Mouse (Mus musculus) CH12.LX (cell line): ENCODE results near the gene Gm40193. TPM values are rescaled to one million over a fixed set of nuclear protein-coding genes. Genes with fewer than 3 reads are reported as not detected.

Experiments used
- DNase-seq: peaks from one replicate; pipeline ENCODE4 v3.0.0-alpha.2; 2013; ENCODE audit errors: extremely low read depth
- H3K27ac ChIP-seq: 2 replicates; pipeline ENCODE4 v1.5.1; 2012; ENCODE audit warnings: low read depth, mild to moderate bottlenecking, control low read depth, moderate library complexity; ENCODE audit not compliant: insufficient read depth
- H3K27me3 ChIP-seq: replicated peaks from 2 replicates; pipeline ENCODE3; 2012; ENCODE audit warnings: inconsistent platforms
- H3K36me3 ChIP-seq, 2 experiments: replicated peaks in 1 of 2; 2 replicates each; pipeline versions ENCODE3 to v1.6.1; 2012; ENCODE audit warnings: inconsistent platforms in 1 of 2, low read length in 1 of 2, mild to moderate bottlenecking in 1 of 2, mixed read lengths in 1 of 2, moderate library complexity in 1 of 2; ENCODE audit not compliant: control insufficient read depth in 1 of 2, insufficient read depth in 1 of 2
- H3K4me1 ChIP-seq, 2 experiments: 2 replicates each; pipeline ENCODE4 v1.6.1; 2012; ENCODE audit warnings: inconsistent platforms in 1 of 2, moderate library complexity in 1 of 2; ENCODE audit not compliant: insufficient read depth in 2 of 2, control insufficient read depth in 1 of 2
- H3K4me2 ChIP-seq: 2 replicates; pipeline ENCODE4 v1.6.1; 2012; ENCODE audit warnings: low read depth, mild to moderate bottlenecking, control low read depth; ENCODE audit not compliant: poor library complexity, insufficient read depth, severe bottlenecking
- H3K4me3 ChIP-seq, 3 experiments: fragments of 150-350 bp in 1 of 3; sonication (generic) in 1 of 3; replicated peaks in 1 of 3; 2 replicates each; pipeline versions ENCODE3 to v1.5.1; 2011 to 2012; ENCODE audit warnings: low read depth in 2 of 3, low read length in 2 of 3, mild to moderate bottlenecking in 2 of 3, moderate library complexity in 2 of 3, control low read depth in 1 of 3, improper control_type of control experiment in 1 of 3, inconsistent platforms in 1 of 3, mixed read lengths in 1 of 3; ENCODE audit not compliant: poor library complexity in 1 of 3
- H3K79me2 ChIP-seq: replicated peaks from 2 replicates; pipeline ENCODE4 v1.6.1; 2012; ENCODE audit warnings: mild to moderate bottlenecking, moderate library complexity; ENCODE audit not compliant: control insufficient read depth, poor library complexity, insufficient read depth, severe bottlenecking; ENCODE audit errors: extremely low read depth
- H3K9ac ChIP-seq: 2 replicates; pipeline ENCODE4 v1.6.1; 2012; ENCODE audit warnings: low read depth, mild to moderate bottlenecking, control low read depth, moderate library complexity; ENCODE audit not compliant: insufficient read depth
- H3K9me3 ChIP-seq: replicated peaks from 2 replicates; pipeline ENCODE3; 2012; ENCODE audit warnings: low read length, inconsistent platforms, mixed read lengths
- BHLHE40 ChIP-seq: IDR thresholded peaks from 2 replicates; pipeline ENCODE4 v1.6.1; 2011; ENCODE audit warnings: mild to moderate bottlenecking, low read depth, low read length, improper control_type of control experiment
- CHD2 ChIP-seq: IDR thresholded peaks from 2 replicates; pipeline ENCODE4 v1.6.1; 2011; ENCODE audit warnings: low read length, improper control_type of control experiment
- E2F4 ChIP-seq: IDR thresholded peaks from 2 replicates; pipeline ENCODE4 v1.6.1; 2011; ENCODE audit warnings: low read depth, low read length, improper control_type of control experiment; ENCODE audit not compliant: insufficient replicate concordance
- ELF1 ChIP-seq: IDR thresholded peaks from 2 replicates; pipeline ENCODE4 v1.6.1; 2014; ENCODE audit warnings: low read depth, mild to moderate bottlenecking, inconsistent platforms, low read length, improper control_type of control experiment
- EP300 ChIP-seq: IDR thresholded peaks from 2 replicates; pipeline ENCODE4 v1.6.1; 2011; ENCODE audit warnings: low read length, improper control_type of control experiment
- ETS1 ChIP-seq: conservative IDR thresholded peaks from 2 replicates; pipeline ENCODE4 v1.6.1; 2012; ENCODE audit warnings: low read depth, mild to moderate bottlenecking, inconsistent platforms, low read length, improper control_type of control experiment, moderate library complexity
- GABPA ChIP-seq: IDR thresholded peaks from 2 replicates; pipeline ENCODE4 v1.6.1; 2012; ENCODE audit warnings: low read depth, low read length, improper control_type of control experiment, inconsistent platforms; ENCODE audit not compliant: insufficient replicate concordance
- HCFC1 ChIP-seq: IDR thresholded peaks from 2 replicates; pipeline ENCODE4 v1.6.1; 2012; ENCODE audit warnings: low read depth, mild to moderate bottlenecking, inconsistent platforms, low read length, improper control_type of control experiment
- JUN ChIP-seq: IDR thresholded peaks from 2 replicates; pipeline ENCODE4 v1.6.1; 2011; ENCODE audit warnings: low read depth, mild to moderate bottlenecking, low read length, improper control_type of control experiment, moderate library complexity; ENCODE audit not compliant: insufficient read depth
- MAFK ChIP-seq: IDR thresholded peaks from 2 replicates; pipeline ENCODE4 v1.6.1; 2011; ENCODE audit warnings: low read length, improper control_type of control experiment; ENCODE audit not compliant: insufficient replicate concordance
- MAX ChIP-seq: IDR thresholded peaks from 2 replicates; pipeline ENCODE4 v1.6.1; 2011; ENCODE audit warnings: low read length, improper control_type of control experiment
- MEF2A ChIP-seq: IDR thresholded peaks from 2 replicates; pipeline ENCODE4 v1.6.1; 2014; ENCODE audit warnings: low read depth, mild to moderate bottlenecking, inconsistent platforms, low read length, improper control_type of control experiment, borderline replicate concordance
- MXI1 ChIP-seq: IDR thresholded peaks from 2 replicates; pipeline ENCODE4 v1.6.1; 2011; ENCODE audit warnings: mild to moderate bottlenecking, low read depth, low read length, improper control_type of control experiment
- MYC ChIP-seq: IDR thresholded peaks from 2 replicates; pipeline ENCODE4 v1.6.1; 2011; ENCODE audit warnings: low read depth, mild to moderate bottlenecking, improper control_type of control experiment, low read length
- NELFE ChIP-seq: IDR thresholded peaks from 2 replicates; pipeline ENCODE4 v1.6.1; 2011; ENCODE audit warnings: low read depth, low read length, improper control_type of control experiment
- NRF1 ChIP-seq: IDR thresholded peaks from 2 replicates; pipeline ENCODE4 v1.6.1; 2014; ENCODE audit warnings: low read depth, mild to moderate bottlenecking, inconsistent platforms, low read length, improper control_type of control experiment, moderate library complexity
- PAX5 ChIP-seq: IDR thresholded peaks from 2 replicates; pipeline ENCODE4 v1.6.1; 2012; ENCODE audit warnings: low read length, inconsistent platforms, mixed read lengths
- POLR2A ChIP-seq: IDR thresholded peaks from 2 replicates; pipeline ENCODE4 v1.6.1; 2011; ENCODE audit warnings: low read depth, mild to moderate bottlenecking, improper control_type of control experiment, low read length
- POLR2AphosphoS2 ChIP-seq: IDR thresholded peaks from 2 replicates; pipeline ENCODE4 v1.6.1; 2011; ENCODE audit warnings: low read depth, low read length, improper control_type of control experiment
- RAD21 ChIP-seq: IDR thresholded peaks from 2 replicates; pipeline ENCODE4 v1.6.1; 2011; ENCODE audit warnings: low read depth, mild to moderate bottlenecking, low read length, improper control_type of control experiment, moderate library complexity
- RCOR1 ChIP-seq: conservative IDR thresholded peaks from 2 replicates; pipeline ENCODE4 v1.6.1; 2012; ENCODE audit warnings: low read depth, mild to moderate bottlenecking, inconsistent platforms, low read length, improper control_type of control experiment
- SIN3A ChIP-seq: IDR thresholded peaks from 2 replicates; pipeline ENCODE4 v1.6.1; 2012; ENCODE audit warnings: low read length, improper control_type of control experiment, inconsistent platforms
- SMC3 ChIP-seq: IDR thresholded peaks from 2 replicates; pipeline ENCODE4 v1.6.1; 2011; ENCODE audit warnings: low read depth, low read length, improper control_type of control experiment
- TCF12 ChIP-seq: IDR thresholded peaks from 2 replicates; pipeline ENCODE4 v1.6.1; 2014; ENCODE audit warnings: low read depth, mild to moderate bottlenecking, inconsistent platforms, low read length, improper control_type of control experiment
- USF2 ChIP-seq: conservative IDR thresholded peaks from 2 replicates; pipeline ENCODE4 v1.6.1; 2011; ENCODE audit warnings: low read depth, low read length, improper control_type of control experiment
- ZC3H11A ChIP-seq: IDR thresholded peaks from 2 replicates; pipeline ENCODE4 v1.6.1; 2012; ENCODE audit warnings: low read depth, mild to moderate bottlenecking, inconsistent platforms, low read length, improper control_type of control experiment
- ZKSCAN1 ChIP-seq: IDR thresholded peaks from 2 replicates; pipeline ENCODE4 v1.6.1; 2012; ENCODE audit warnings: low read depth, inconsistent platforms, low read length, improper control_type of control experiment, borderline replicate concordance
- ZMIZ1 ChIP-seq: IDR thresholded peaks from 2 replicates; pipeline ENCODE4 v1.6.1; 2012; ENCODE audit warnings: low read depth, mild to moderate bottlenecking, inconsistent platforms, low read length, improper control_type of control experiment
- ZNF384 ChIP-seq: IDR thresholded peaks from 2 replicates; pipeline ENCODE4 v1.6.1; 2012; ENCODE audit warnings: low read depth, low read length, improper control_type of control experiment, inconsistent platforms
- dilution Hi-C: fragments of 300-500 bp; cut with MboI; formaldehyde crosslinking; loops from 2 replicates; pipeline ENCODE4 v1.14.3; 2020; ENCODE audit warnings: low sequenced_read_pairs; ENCODE audit not compliant: extremely low pct_unique_long_range_greater_than_20kb, extremely low pct_ligation_motif_present
- in situ Hi-C: fragments of 300-500 bp; cut with MboI; formaldehyde crosslinking; loops from 3 replicates; pipeline ENCODE4 v1.14.3; 2019; ENCODE audit warnings: low sequenced_read_pairs, low pct_ligation_motif_present, low pct_unique_long_range_greater_than_20kb, mixed read lengths
- polyA plus RNA-seq: library from polyadenylated mRNA; unstranded; fragments of >175 nt; gene quantifications from 2 replicates; pipeline ENCODE4 v1.2.1, GENCODE M21; 2012; ENCODE audit warnings: low read depth; ENCODE audit not compliant: insufficient read length
- total RNA-seq, 2 experiments: library from RNA; depleted of rRNA; stranded (reverse); fragments of 300-350 nt in 1 of 2; fragments of >200 nt in 1 of 2; gene quantifications; 2 replicates each; pipeline ENCODE4 v1.2.3; 2012 to 2014

Gm40193 gene
- total and polyA plus RNA-seq, 3 experiments = not detected

GRCm38 (mm10) chr11:70511242-70511641, 21.5 kb downstream of the Gm40193 start:
- in situ Hi-C loops (no loop called here), dilution Hi-C loops (no loop called here)
- no peak overlapping the region for H3K27ac ChIP-seq
- peaks cover 20 to 82% of the 10 kb centered on the region in 2 experiments for H3K4me1 ChIP-seq
- no peaks in the 10 kb centered on the region for H3K36me3 ChIP-seq
- TF ChIP-seq NELFE (no peak), MAFK (no peak), MEF2A (no peak), E2F4 (no peak), BHLHE40 (no peak), JUN (no peak), ZNF384 (no peak), ZKSCAN1 (no peak), MAX (no peak), GABPA (no peak), USF2 (no peak), POLR2AphosphoS2 (no peak)
- no peak overlapping the region for H3K4me2 ChIP-seq
- peak overlapping the region in 2 of 3 experiments; percentile 34 to 50 for H3K4me3 ChIP-seq
- DNase-seq = no peak
- no peaks in the 10 kb centered on the region for H3K9me3 ChIP-seq
- no peaks in the 10 kb centered on the region for H3K27me3 ChIP-seq
- H3K79me2 ChIP-seq = no peaks in the 10 kb centered on the region
- no peak overlapping the region for H3K9ac ChIP-seq

GRCm38 (mm10) chr11:70509753-70510564, 22.8 kb downstream of the Gm40193 start:
- in situ Hi-C loops (loop anchor here (5.0 to 10.0 kb wide), 2 partner anchors 98 to 185 kb away; partner anchors contain the start of genes Alox12e and Pelp1), dilution Hi-C loops (no loop called here)
- H3K9ac ChIP-seq = no peak overlapping the region
- no peak overlapping the region for H3K27ac ChIP-seq
- H3K27me3 ChIP-seq = no peaks in the 10 kb centered on the region
- H3K79me2 ChIP-seq = no peaks in the 10 kb centered on the region
- peak overlapping the region in 2 of 3 experiments; percentile 34 to 50 for H3K4me3 ChIP-seq
- peak; percentile 88 for DNase-seq
- H3K4me1 ChIP-seq = peaks cover 24 to 92% of the 10 kb centered on the region in 2 experiments
- peak overlapping the region; percentile 35; the same call in 1 of the 2 replicates for H3K4me2 ChIP-seq
- no peaks in the 10 kb centered on the region for H3K36me3 ChIP-seq
- no peaks in the 10 kb centered on the region for H3K9me3 ChIP-seq
- no peak for TF ChIP-seq NRF1
- TF ChIP-seq USF2 = no peak
- peak; percentile 66 for TF ChIP-seq MAX
- no peak for TF ChIP-seq EP300
- no peak for TF ChIP-seq MYC
- TF ChIP-seq E2F4 = no peak
- no peak for TF ChIP-seq JUN
- no peak for TF ChIP-seq POLR2AphosphoS2
- TF ChIP-seq SIN3A = peak; percentile 64; the same call in 1 of the 2 replicates
- TF ChIP-seq ZNF384 = peak; percentile 63
- TF ChIP-seq POLR2A = peak; percentile 48; the same call in 1 of the 2 replicates
- TF ChIP-seq MXI1 = no peak
- peak; percentile 68 for TF ChIP-seq ELF1
- TF ChIP-seq MAFK = peak; percentile 87
- no peak for TF ChIP-seq PAX5
- TF ChIP-seq NELFE = no peak
- TF ChIP-seq ZC3H11A = peak; percentile 56
- TF ChIP-seq ETS1 = no peak; the same call in none of the 2 replicates
- peak; percentile 73 for TF ChIP-seq CHD2
- TF ChIP-seq SMC3 = peak; percentile 92
- no peak; the same call in none of the 2 replicates for TF ChIP-seq TCF12
- 0 out of 2 replicates have a peak, but pooled peaks have one; percentile 84 for TF ChIP-seq RCOR1
- TF ChIP-seq BHLHE40 = peak; percentile 58
- TF ChIP-seq HCFC1 = 0 out of 2 replicates have a peak, but pooled peaks have one; percentile 7
- TF ChIP-seq RAD21 = peak; percentile 72
- peak; percentile 60; the same call in 1 of the 2 replicates for TF ChIP-seq ZMIZ1
